Comparison of ENCODE assay signal across 8 mouse cellular contexts in the genomic region with DNA sequence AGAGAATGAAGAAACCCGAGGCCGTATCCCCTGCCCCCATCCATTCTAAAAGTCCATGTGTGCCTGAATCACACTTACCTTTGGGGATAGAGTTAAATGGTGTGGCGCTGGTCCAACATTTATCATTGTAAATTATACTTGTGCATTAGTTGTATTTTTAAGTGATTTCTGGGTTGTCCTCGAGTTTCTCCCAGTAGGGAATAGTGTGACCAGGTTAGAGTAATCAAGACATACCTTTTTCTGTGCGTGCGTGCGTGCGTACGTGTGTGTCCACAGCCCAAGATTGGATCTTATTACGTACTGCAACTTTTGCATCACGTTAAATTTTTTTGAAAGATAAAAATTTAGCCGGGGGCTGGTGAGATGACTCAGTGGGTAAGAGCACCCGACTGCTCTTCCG. TPM values are rescaled to one million over a fixed set of nuclear protein-coding genes. Genes with fewer than 3 reads are reported as not detected.
DNase-seq lines count a peak whose midpoint lies in the region; ATAC-seq and TF ChIP-seq lines count a peak whose summit lies in the region.

No protein-coding gene starts in this region.

- H3K9me3 ChIP-seq in heart, embryonic 15.5 days (replicated peaks), result no peaks in the 10 kb centered on the region
- H3K9me3 ChIP-seq in MEL (replicated peaks; ENCODE audit: insufficient read depth, low read length), result no peaks in the 10 kb centered on the region
- H3K9me3 ChIP-seq in heart, postnatal 0 days (replicated peaks; ENCODE audit: control insufficient read depth, low read length), result no peaks in the 10 kb centered on the region
- no peaks in the 10 kb centered on the region for H3K9me3 ChIP-seq in midbrain, embryonic 10.5 days (replicated peaks)

- WGBS in heart, embryonic 15.5 days, result 44% methylated on average over 14 of the region's 14 CpGs
- 44% methylated on average over 14 of the region's 14 CpGs for WGBS in heart, postnatal 0 days
- 55% methylated on average over 14 of the region's 14 CpGs for WGBS in midbrain, embryonic 10.5 days

- no peak for TF ChIP-seq POLR2A in MEL (IDR thresholded peaks at IDR 0.05; ENCODE audit: control insufficient read depth in 1 of 2, insufficient read depth in 1 of 2, low read depth in 1 of 2, low read length in 2 of 2, poor library complexity in 1 of 2)

- H3K9ac ChIP-seq in heart, embryonic 15.5 days, result peak overlapping the region; percentile 74
- H3K9ac ChIP-seq in MEL (ENCODE audit: control insufficient read depth, low read depth, low read length, poor library complexity, severe bottlenecking), result peak overlapping the region; percentile 97
- H3K9ac ChIP-seq in heart, postnatal 0 days (replicated peaks; ENCODE audit: low read depth, low read length), result peak overlapping the region; percentile 58

- no peak for DNase-seq in heart, adult 8-10 months (ENCODE audit: low spot score)
- DNase-seq in MEL (ENCODE audit: low read depth, low spot score), result no peak
- DNase-seq in heart, postnatal 0 days (ENCODE audit: low spot score), result no peak
- DNase-seq in midbrain, embryonic 10.5 days (ENCODE audit: low spot score), result no peak
- no peak for DNase-seq in ovary, postnatal 14 days (ENCODE audit: low spot score)
- DNase-seq in spleen, postnatal 4 days (ENCODE audit: low spot score in 2 of 2), result no peak

- peak overlapping the region; percentile 100 for H3K27ac ChIP-seq in heart, embryonic 15.5 days
- peak overlapping the region; percentile 99 for H3K27ac ChIP-seq in MEL (ENCODE audit: control insufficient read depth, low read depth, low read length)
- peak overlapping the region; percentile 100 for H3K27ac ChIP-seq in heart, postnatal 0 days (ENCODE audit: low read depth)
- peak overlapping the region; percentile 99 for H3K27ac ChIP-seq in midbrain, embryonic 10.5 days (replicated peaks)

- H3K27me3 ChIP-seq in heart, embryonic 15.5 days, result no peaks in the 10 kb centered on the region
- H3K27me3 ChIP-seq in MEL (ENCODE audit: control insufficient read depth in 1 of 2, insufficient read depth in 2 of 2, low read length in 2 of 2), result no peaks in the 10 kb centered on the region
- H3K27me3 ChIP-seq in heart, postnatal 0 days (ENCODE audit: control insufficient read depth, insufficient read depth, low read length), result no peaks in the 10 kb centered on the region
- no peaks in the 10 kb centered on the region for H3K27me3 ChIP-seq in midbrain, embryonic 10.5 days (ENCODE audit: low read depth, poor library complexity, severe bottlenecking)

- H3K36me3 ChIP-seq in heart, embryonic 15.5 days, result peaks cover 11% of the 10 kb centered on the region; the same call in 1 of the 2 replicates
- H3K36me3 ChIP-seq in MEL (ENCODE audit: control insufficient read depth in 1 of 2, insufficient read depth in 2 of 2, low read length in 2 of 2), result peaks cover 9 to 35% of the 10 kb centered on the region in 2 experiments
- peaks cover 7% of the 10 kb centered on the region; the same call in 1 of the 2 replicates for H3K36me3 ChIP-seq in heart, postnatal 0 days (replicated peaks; ENCODE audit: control insufficient read depth, insufficient read depth, low read length)
- H3K36me3 ChIP-seq in midbrain, embryonic 10.5 days, result peaks cover 35% of the 10 kb centered on the region

- peak overlapping the region; percentile 89 for H3K4me3 ChIP-seq in heart, embryonic 15.5 days
- peak overlapping the region; percentile 79 to 81 for H3K4me3 ChIP-seq in MEL (ENCODE audit: control insufficient read depth in 1 of 2, insufficient read depth in 1 of 2, low read depth in 2 of 2, low read length in 2 of 2)
- H3K4me3 ChIP-seq in heart, postnatal 0 days (ENCODE audit: low read depth, low read length), result peak overlapping the region; percentile 83
- H3K4me3 ChIP-seq in midbrain, embryonic 10.5 days, result peak overlapping the region; percentile 97

- H3K4me1 ChIP-seq in heart, embryonic 15.5 days (replicated peaks), result peaks cover 36% of the 10 kb centered on the region
- peaks cover 3 to 11% of the 10 kb centered on the region in 2 experiments for H3K4me1 ChIP-seq in MEL (ENCODE audit: control insufficient read depth in 1 of 2, insufficient read depth in 2 of 2, low read length in 2 of 2)
- H3K4me1 ChIP-seq in heart, postnatal 0 days (ENCODE audit: control insufficient read depth, insufficient read depth), result peaks cover 27% of the 10 kb centered on the region
- H3K4me1 ChIP-seq in midbrain, embryonic 10.5 days, result peaks cover 46% of the 10 kb centered on the region

- no peak for TF ChIP-seq EP300 in MEL (IDR thresholded peaks at IDR 0.05; ENCODE audit: low read depth in 1 of 2, low read length in 2 of 2)
- TF ChIP-seq EP300 in heart, postnatal 0 days (IDR thresholded peaks at IDR 0.05; ENCODE audit: low read depth), result no peak

- H3K79me2 ChIP-seq in MEL (ENCODE audit: control insufficient read depth, insufficient read depth, low read length, poor library complexity), result peaks cover 30% of the 10 kb centered on the region

- TF ChIP-seq RAD21 in MEL (IDR thresholded peaks at IDR 0.05; ENCODE audit: low read depth, low read length), result no peak

- H3K4me2 ChIP-seq in heart, embryonic 15.5 days, result peak overlapping the region; percentile 84
- H3K4me2 ChIP-seq in heart, postnatal 0 days (ENCODE audit: low read depth, low read length), result peak overlapping the region; percentile 70

- no peak for ATAC-seq in heart, embryonic 15.5 days (replicated peaks; ENCODE audit: insufficient number of reproducible peaks, insufficient read depth, low FRiP score, low read depth)
- no peak for ATAC-seq in heart, postnatal 0 days (ENCODE audit: insufficient read depth, low read depth)
- ATAC-seq in granulocyte monocyte progenitor cell, adult 5-6 weeks (replicated peaks; ENCODE audit: poor library complexity, severe bottlenecking), result no peak

- no peak for TF ChIP-seq CTCF in MEL (IDR thresholded peaks at IDR 0.05 in 2 of 3, conservative IDR thresholded peaks at IDR 0.05 in 1 of 3; ENCODE audit: control insufficient read depth in 1 of 3, insufficient read depth in 1 of 3, low read depth in 2 of 3, low read length in 3 of 3, poor library complexity in 1 of 3, severe bottlenecking in 1 of 3)
- no peak for TF ChIP-seq CTCF in heart, postnatal 0 days (IDR thresholded peaks at IDR 0.05; ENCODE audit: low read depth)

TF ChIP-seq in MEL, 35 proteins besides CTCF, POLR2A, EP300 and RAD21 (continues in another document):
- TF ChIP-seq MEF2A (IDR thresholded peaks at IDR 0.05; ENCODE audit: extremely low read depth, insufficient replicate concordance, low read depth, low read length, poor library complexity, severe bottlenecking), result no peak

RNA-seq across cellular contexts. Expression of a gene that starts 0.8 kb away (rescaled TPM):
- 33.1 and 43.1 TPM in 2 replicates for polyA plus RNA-seq in heart, embryonic 15.5 days (2015; fragmentation: Nextera tagmentation; extraction: Ambion mirVana)
- total RNA-seq in heart, adult 8-10 months (2022), result 10 to 100 TPM; 20.6 to 30.7 (median 27.4) TPM
- 16.7 and 21.7 TPM in 2 replicates for total RNA-seq in MEL (2012; rRNA removed)
- 10 to 100 TPM in 1 of 2 experiments, not detected in 1; 22.6 TPM for polyA plus RNA-seq in MEL (2012; ENCODE audit: insufficient read depth in 1 of 2, insufficient read length in 2 of 2, low read depth in 1 of 2, low replicate concordance in 2 of 2, missing spikeins in 1 of 2)
- total RNA-seq in heart, postnatal 0 days (2014; rRNA removed; ENCODE audit: low replicate concordance), result 13.5 and 20.8 TPM in 2 replicates
- polyA plus RNA-seq in heart, postnatal 0 days (2015; fragmentation: Nextera tagmentation; extraction: Ambion mirVana), result 32.2 and 33.7 TPM in 2 replicates
- polyA plus RNA-seq in midbrain, embryonic 10.5 days (2016; fragmentation: Nextera tagmentation; extraction: Ambion mirVana), result 48.3 and 49.6 TPM in 2 replicates
- 87.7 and 90.3 TPM in 2 replicates for total RNA-seq in granulocyte monocyte progenitor cell, adult 5-6 weeks (2014; fragmentation: Nextera tagmentation)
- total RNA-seq in granulocyte monocyte progenitor cell, adult 5-6 weeks (2017), result 67.3 and 124 TPM in 2 replicates

RNA-seq across cellular contexts. Expression of a gene that starts 1.1 kb away (rescaled TPM):
- 262 and 276 TPM in 2 replicates for polyA plus RNA-seq in heart, embryonic 15.5 days (2015; fragmentation: Nextera tagmentation; extraction: Ambion mirVana)
- 10 to 100 TPM; 57.2 to 73.7 (median 65.6) TPM for total RNA-seq in heart, adult 8-10 months (2022)
- 50.9 and 53.9 TPM in 2 replicates for total RNA-seq in MEL (2012; rRNA removed)
- 100 to 1,000 TPM in 1 of 2 experiments, not detected in 1; 127 TPM for polyA plus RNA-seq in MEL (2012; ENCODE audit: insufficient read depth in 1 of 2, insufficient read length in 2 of 2, low read depth in 1 of 2, low replicate concordance in 2 of 2, missing spikeins in 1 of 2)
- 97.3 and 101 TPM in 2 replicates for total RNA-seq in heart, postnatal 0 days (2014; rRNA removed; ENCODE audit: low replicate concordance)
- 221 and 222 TPM in 2 replicates for polyA plus RNA-seq in heart, postnatal 0 days (2015; fragmentation: Nextera tagmentation; extraction: Ambion mirVana)
- 522 and 529 TPM in 2 replicates for polyA plus RNA-seq in midbrain, embryonic 10.5 days (2016; fragmentation: Nextera tagmentation; extraction: Ambion mirVana)
- total RNA-seq in granulocyte monocyte progenitor cell, adult 5-6 weeks (2014; fragmentation: Nextera tagmentation), result 160 and 220 TPM in 2 replicates
- 133 and 136 TPM in 2 replicates for total RNA-seq in granulocyte monocyte progenitor cell, adult 5-6 weeks (2017)

RNA-seq across cellular contexts. Expression of a gene that starts 41.6 kb away (rescaled TPM):
- 11.0 and 13.1 TPM in 2 replicates for polyA plus RNA-seq in heart, embryonic 15.5 days (2015; fragmentation: Nextera tagmentation; extraction: Ambion mirVana)
- 1 to 10 TPM; 2.1 to 3.7 (median 3.1) TPM for total RNA-seq in heart, adult 8-10 months (2022)
- total RNA-seq in MEL (2012; rRNA removed), result 0.85 and 0.89 TPM in 2 replicates
- 1 to 10 TPM in 1 of 2 experiments, not detected in 1; 1.6 TPM for polyA plus RNA-seq in MEL (2012; ENCODE audit: insufficient read depth in 1 of 2, insufficient read length in 2 of 2, low read depth in 1 of 2, low replicate concordance in 2 of 2, missing spikeins in 1 of 2)
- 14.0 and 15.4 TPM in 2 replicates for total RNA-seq in heart, postnatal 0 days (2014; rRNA removed; ENCODE audit: low replicate concordance)
- polyA plus RNA-seq in heart, postnatal 0 days (2015; fragmentation: Nextera tagmentation; extraction: Ambion mirVana), result 7.0 TPM in 2 replicates
- 7.5 and 9.4 TPM in 2 replicates for polyA plus RNA-seq in midbrain, embryonic 10.5 days (2016; fragmentation: Nextera tagmentation; extraction: Ambion mirVana)
- total RNA-seq in granulocyte monocyte progenitor cell, adult 5-6 weeks (2014; fragmentation: Nextera tagmentation), result 0.30 and 5.4 TPM in 2 replicates
- total RNA-seq in granulocyte monocyte progenitor cell, adult 5-6 weeks (2017), result 6.9 and 7.6 TPM in 2 replicates

RNA-seq across cellular contexts. Expression of a gene that starts 48.9 kb away (rescaled TPM):
- 2.1 and 2.3 TPM in 2 replicates for polyA plus RNA-seq in heart, embryonic 15.5 days (2015; fragmentation: Nextera tagmentation; extraction: Ambion mirVana)
- total RNA-seq in heart, adult 8-10 months (2022), result 10 to 100 TPM; 19.5 to 31.7 (median 25.4) TPM
- total RNA-seq in MEL (2012; rRNA removed), result 0.13 and 0.31 TPM in 2 replicates
- polyA plus RNA-seq in MEL (2012; ENCODE audit: insufficient read depth in 1 of 2, insufficient read length in 2 of 2, low read depth in 1 of 2, low replicate concordance in 2 of 2, missing spikeins in 1 of 2), result under 1 TPM in 1 of 2 experiments, not detected in 1; 0.43 TPM
- 1.4 and 1.9 TPM in 2 replicates for total RNA-seq in heart, postnatal 0 days (2014; rRNA removed; ENCODE audit: low replicate concordance)
- polyA plus RNA-seq in heart, postnatal 0 days (2015; fragmentation: Nextera tagmentation; extraction: Ambion mirVana), result 3.4 and 3.8 TPM in 2 replicates
- 0.30 and 0.47 TPM in 2 replicates for polyA plus RNA-seq in midbrain, embryonic 10.5 days (2016; fragmentation: Nextera tagmentation; extraction: Ambion mirVana)
- total RNA-seq in granulocyte monocyte progenitor cell, adult 5-6 weeks (2014; fragmentation: Nextera tagmentation), result not detected in 2 replicates
- total RNA-seq in granulocyte monocyte progenitor cell, adult 5-6 weeks (2017), result not detected in 2 replicates
